Mouse (Mus musculus) midbrain, embryonic 12.5 days (tissue): ENCODE results near the gene Sva. TPM values are rescaled to one million over a fixed set of nuclear protein-coding genes. Genes with fewer than 3 reads are reported as not detected.

ENCODE experiments used
- ATAC-seq: fragments of 200-750 bp; cut with Nextera tagmentation; 2 replicates; pipeline ENCODE4 v1.8.0; 2017; ENCODE audit warnings: low read depth, moderate TSS enrichment, moderate library complexity; ENCODE audit not compliant: low FRiP score
- H3K27ac ChIP-seq: fragments of 300-500 bp; sonication (generic); replicated peaks from 2 replicates; pipeline ENCODE4 v1.5.1; 2016; ENCODE audit warnings: mild to moderate bottlenecking
- H3K27me3 ChIP-seq: fragments of 300-500 bp; sonication (generic); 2 replicates; pipeline ENCODE4 v1.6.1; 2016; ENCODE audit warnings: mild to moderate bottlenecking
- H3K36me3 ChIP-seq: fragments of 300-500 bp; sonication (generic); 2 replicates; pipeline ENCODE4 v1.6.1; 2016
- H3K4me1 ChIP-seq: fragments of 300-500 bp; sonication (generic); 2 replicates; pipeline ENCODE4 v1.6.1; 2016
- H3K4me2 ChIP-seq: fragments of 300-500 bp; sonication (generic); replicated peaks from 2 replicates; pipeline ENCODE4 v1.6.1; 2016; ENCODE audit warnings: mild to moderate bottlenecking, moderate library complexity
- H3K4me3 ChIP-seq: fragments of 300-500 bp; sonication (generic); 2 replicates; pipeline ENCODE4 v1.5.1; 2016; ENCODE audit warnings: mild to moderate bottlenecking
- H3K9ac ChIP-seq: fragments of 300-500 bp; sonication (generic); replicated peaks from 2 replicates; pipeline ENCODE4 v1.6.1; 2016; ENCODE audit warnings: mild to moderate bottlenecking, moderate library complexity
- H3K9me3 ChIP-seq: fragments of 300-500 bp; sonication (generic); 2 replicates; pipeline ENCODE4 v1.6.1; 2016; ENCODE audit warnings: mild to moderate bottlenecking
- polyA plus RNA-seq: library from polyadenylated mRNA; unstranded; fragments of >200 nt; fragmentation: Nextera tagmentation; extraction: Ambion mirVana; gene quantifications from 2 replicates; pipeline ENCODE4 v1.2.1, GENCODE M21; 2016

Sva gene
- polyA plus RNA-seq, result not detected in 2 replicates

DNA sequence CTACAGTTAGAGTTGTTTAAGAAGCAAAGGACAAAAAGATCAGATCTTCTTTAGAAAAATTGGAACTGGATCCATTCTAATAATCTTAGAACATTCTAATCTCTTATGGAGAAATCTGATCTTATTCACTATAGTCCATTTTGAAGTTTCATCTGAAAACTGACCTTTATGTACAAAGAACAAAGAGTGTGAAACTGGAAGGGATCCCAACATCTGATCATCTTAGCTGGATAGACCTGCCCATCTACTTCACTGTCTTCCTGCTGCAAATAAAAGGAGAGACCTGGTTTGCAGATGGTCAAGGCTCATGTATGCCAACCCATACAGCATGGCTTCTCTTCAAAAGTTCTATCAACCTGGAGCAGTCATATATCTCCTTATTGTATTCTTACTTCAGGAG lies at the start of gene Sva:
TSS of gene Sva (plus strand) at position 301 of the 400 bp plus-strand sequence.
- Histone ChIP-seq H3K4me2 (no peak within 1 kb of the TSS), H3K4me3 (no peak within 1 kb of the TSS), H3K4me1 (no peaks in the 10 kb centered on the region), H3K27ac (no peak within 1 kb of the TSS), H3K9me3 (no peaks in the 10 kb centered on the region), H3K27me3 (no peaks in the 10 kb centered on the region), H3K9ac (no peak within 1 kb of the TSS), H3K36me3 (no peaks in the 10 kb centered on the region)
- ATAC-seq, result no peak

Other genes with a start within 250 kb of the Sva start
- gene Pip, start 190.9 kb upstream of the Sva start, polyA plus RNA-seq, result not detected in 2 replicates
- not detected in 2 replicates for gene Sval2, start 185.4 kb upstream of the Sva start, polyA plus RNA-seq
- not detected in 2 replicates for gene Sval1, start 86.8 kb upstream of the Sva start, polyA plus RNA-seq
- gene Sval3, start 70.3 kb upstream of the Sva start, polyA plus RNA-seq, result not detected in 2 replicates
- not detected in 2 replicates for gene Tas2r139, start 102.5 kb downstream of the Sva start, polyA plus RNA-seq
- not detected in 2 replicates for gene Tas2r144, start 176.9 kb downstream of the Sva start, polyA plus RNA-seq
- 10.4 and 11.4 TPM in 2 replicates for gene Gstk1, start 207.5 kb downstream of the Sva start, polyA plus RNA-seq
- gene Tmem139, start 223.6 kb downstream of the Sva start, polyA plus RNA-seq, result 0.26 TPM in 1 of 2 replicates, not detected in the other
- 76.0 and 79.5 TPM in 2 replicates for gene Casp2, start 226.6 kb downstream of the Sva start, polyA plus RNA-seq
- gene Clcn1, start 248.3 kb downstream of the Sva start, polyA plus RNA-seq, result 1.3 and 1.8 TPM in 2 replicates